Mouse (Mus musculus) lung, adult 2 months (tissue): ENCODE results near the gene Miga2.

Source experiments
- CTCF ChIP-seq: fragments of 200-500 bp; IDR thresholded peaks from 2 replicates; pipeline ENCODE4 v1.5.1; 2011; ENCODE audit warnings: mild to moderate bottlenecking, low read length, control low read depth; ENCODE audit not compliant: insufficient read depth
- POLR2A ChIP-seq: fragments of 200-500 bp; IDR thresholded peaks from 2 replicates; pipeline ENCODE4 v1.6.1; 2011; ENCODE audit warnings: low read depth, mild to moderate bottlenecking, control low read depth, low read length, borderline replicate concordance; ENCODE audit errors: extremely low read depth

DNA sequence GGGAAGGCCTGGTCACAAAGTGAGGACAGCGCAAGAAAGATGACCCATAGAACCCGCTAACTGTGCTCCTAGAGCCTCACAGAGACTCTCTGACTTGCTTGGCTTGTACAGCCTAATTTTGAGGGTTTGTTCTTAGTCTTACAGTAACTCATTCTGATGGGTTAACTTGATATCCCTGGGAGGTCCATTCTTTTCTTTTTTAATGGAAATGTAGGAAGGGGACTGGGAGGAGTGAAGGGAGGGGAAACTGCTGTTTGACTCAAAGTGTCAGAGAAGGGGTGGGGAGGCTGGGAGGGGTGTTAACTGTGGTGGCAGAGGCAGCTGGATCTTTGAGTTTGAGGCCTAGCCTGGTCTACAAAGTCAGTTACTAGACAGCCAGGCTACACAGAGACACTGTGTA, 28.7 kb upstream of the Miga2 start:
- TF ChIP-seq CTCF (no peak), POLR2A (no peak)
